Mouse (Mus musculus) forebrain, embryonic 14.5 days (tissue): ENCODE measurements around the gene Six5. TPM values are rescaled to one million over a fixed set of nuclear protein-coding genes. Genes with fewer than 3 reads are reported as not detected.

Experiments
- ATAC-seq: fragments of 200-750 bp; cut with Nextera tagmentation; 2 replicates; pipeline ENCODE4 v1.8.0; 2017; ENCODE audit warnings: mild to moderate bottlenecking, moderate library complexity
- DNase-seq: peaks from one replicate; pipeline ENCODE4 v3.0.0-alpha.2; 2015; ENCODE audit warnings: low spot score
- H3K27ac ChIP-seq: fragments of 300-500 bp; sonication (generic); 2 replicates; pipeline ENCODE4 v1.5.1; 2014; ENCODE audit warnings: low read depth, mild to moderate bottlenecking, control low read depth, low read length, moderate library complexity
- H3K27me3 ChIP-seq: fragments of 300-500 bp; sonication (generic); replicated peaks from 2 replicates; pipeline ENCODE4 v1.6.1; 2014; ENCODE audit warnings: low read length, control low read depth, mixed read lengths; ENCODE audit not compliant: control insufficient read depth, insufficient read depth
- H3K36me3 ChIP-seq: fragments of 300-500 bp; sonication (generic); 2 replicates; pipeline ENCODE4 v1.6.1; 2014; ENCODE audit warnings: low read length, control low read depth; ENCODE audit not compliant: control insufficient read depth, insufficient read depth
- H3K4me1 ChIP-seq: fragments of 300-500 bp; sonication (generic); 2 replicates; pipeline ENCODE4 v1.6.1; 2014; ENCODE audit warnings: antibody characterized with exemption, low read length, control low read depth; ENCODE audit not compliant: control insufficient read depth, insufficient read depth
- H3K4me2 ChIP-seq: fragments of 300-500 bp; sonication (generic); 2 replicates; pipeline ENCODE4 v1.6.1; 2014; ENCODE audit warnings: mild to moderate bottlenecking, control low read depth, low read length
- H3K4me3 ChIP-seq: fragments of 300-500 bp; sonication (generic); 2 replicates; pipeline ENCODE4 v1.5.1; 2014; ENCODE audit warnings: low read depth, low read length, control low read depth
- H3K9ac ChIP-seq: fragments of 300-500 bp; sonication (generic); 2 replicates; pipeline ENCODE4 v1.6.1; 2014; ENCODE audit warnings: mild to moderate bottlenecking, low read length, control low read depth, moderate library complexity
- H3K9me3 ChIP-seq: fragments of 300-500 bp; sonication (generic); replicated peaks from 2 replicates; pipeline ENCODE4 v1.6.1; 2016; ENCODE audit warnings: low read length, control low read depth, mixed read lengths; ENCODE audit not compliant: control insufficient read depth
- WGBS: fragments of 180-500 bp; shearing (Covaris S2); extraction: QIAGEN DNeasy Blood & Tissue Kit; methylation state at CpG from one replicate; pipeline ENCODE4 v1.1.7; 2014; 5-methylcytosine and 5-hydroxymethylcytosine counted together
- polyA plus RNA-seq: library from polyadenylated mRNA; unstranded; fragments of >200 nt; fragmentation: Nextera tagmentation; extraction: Ambion mirVana; gene quantifications from 2 replicates; pipeline ENCODE4 v1.2.1, GENCODE M21; 2014

Six5 gene
- polyA plus RNA-seq, 1 experiment from 2014 or later = 3.5 TPM

DNA sequence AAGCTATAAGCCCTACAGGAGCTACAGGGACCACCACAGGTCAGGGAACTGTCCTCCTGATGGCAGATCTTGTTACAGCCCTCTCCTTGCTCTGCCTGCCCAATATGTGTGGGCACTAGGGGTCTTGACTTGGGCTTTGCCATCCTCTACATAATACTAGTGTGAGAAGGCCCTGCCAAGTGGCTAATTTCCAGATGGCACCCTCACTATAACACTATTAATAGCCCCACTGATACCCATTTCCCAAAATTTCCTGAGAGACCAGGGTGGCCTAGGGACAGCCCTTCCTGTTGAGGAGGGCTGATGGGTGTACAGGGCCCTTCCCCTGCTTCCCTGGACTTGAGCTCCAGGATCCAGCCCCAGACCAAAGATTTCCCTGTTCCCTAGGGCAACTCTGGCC, 3.5 kb downstream of the Six5 start:
- Histone ChIP-seq H3K27ac (no peak overlapping the region), H3K36me3 (no peaks in the 10 kb centered on the region), H3K9me3 (no peaks in the 10 kb centered on the region), H3K27me3 (no peaks in the 10 kb centered on the region), H3K4me3 (no peak overlapping the region), H3K4me1 (peaks cover 17% of the 10 kb centered on the region), H3K4me2 (no peak overlapping the region), H3K9ac (no peak overlapping the region)
- DNase-seq = no peak
- no peak for ATAC-seq

- no peak overlapping the region for H3K27ac ChIP-seq
- WGBS = 68% methylated on average over 7 of the region's 7 CpGs
Observed at GRCm38 (mm10) chr7:19098811-19099210, 4.4 kb downstream of the Six5 start.

DNA sequence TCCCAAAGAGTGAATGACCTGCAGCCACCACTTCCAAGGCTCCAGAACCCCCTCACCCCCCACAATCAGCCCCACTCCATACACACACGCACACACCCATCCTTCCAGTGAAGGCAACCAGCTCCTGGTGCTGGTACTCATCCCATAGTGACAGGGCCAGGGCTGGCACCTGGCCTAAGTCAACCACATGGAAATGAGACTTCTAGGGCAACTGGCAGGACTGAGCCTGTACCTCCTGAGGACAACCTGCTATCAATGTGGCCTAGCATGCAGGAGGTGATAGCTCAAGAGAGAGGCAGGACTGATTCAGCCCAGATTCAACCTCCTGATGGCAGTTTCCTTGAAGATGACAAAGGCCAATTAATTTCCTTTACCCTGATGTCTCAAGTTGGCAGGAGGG, 5.9 kb downstream of the Six5 start:
- no peak overlapping the region for H3K9ac ChIP-seq
- no peaks in the 10 kb centered on the region for H3K36me3 ChIP-seq
- ATAC-seq (no peak), DNase-seq (no peak)
- H3K4me1 ChIP-seq = peaks cover 9% of the 10 kb centered on the region; the same call in 1 of the 2 replicates
- H3K9me3 ChIP-seq = no peaks in the 10 kb centered on the region
- H3K27me3 ChIP-seq = no peaks in the 10 kb centered on the region
- H3K27ac ChIP-seq = no peak overlapping the region
- no peak overlapping the region for H3K4me2 ChIP-seq
- no peak overlapping the region for H3K4me3 ChIP-seq
- WGBS = 100% methylated on average over 1 of the region's 1 CpGs

More at GRCm38 (mm10) chr7:19098811-19099210, 4.4 kb downstream of the Six5 start:
- no peak overlapping the region for H3K4me2 ChIP-seq
- H3K36me3 ChIP-seq = no peaks in the 10 kb centered on the region
- H3K4me3 ChIP-seq = no peak overlapping the region
- ATAC-seq (no peak), DNase-seq (no peak)
- H3K9me3 ChIP-seq = no peaks in the 10 kb centered on the region
- no peaks in the 10 kb centered on the region for H3K27me3 ChIP-seq
- no peak overlapping the region for H3K9ac ChIP-seq
- H3K4me1 ChIP-seq = peaks cover 9% of the 10 kb centered on the region; the same call in 1 of the 2 replicates

DNA sequence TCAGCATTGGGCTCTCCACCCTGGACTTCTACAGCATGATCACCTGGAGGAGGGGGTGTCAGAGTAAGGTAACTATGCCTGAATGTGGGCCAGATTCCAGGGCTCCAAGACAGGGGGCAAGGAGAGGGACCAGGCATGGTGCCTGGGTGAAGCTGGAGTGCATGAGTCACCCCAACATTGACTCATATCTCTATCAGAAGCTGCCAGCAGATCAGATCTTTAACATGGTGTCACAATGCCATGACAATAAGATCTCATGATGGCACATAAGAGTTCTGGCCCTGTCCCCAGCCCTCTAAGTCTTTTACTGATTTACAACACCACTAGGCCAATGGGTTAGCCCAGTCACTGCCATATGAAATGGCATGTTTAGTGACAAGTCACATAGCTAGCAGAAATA, 9.3 kb downstream of the Six5 start:
- Histone ChIP-seq H3K9me3 (no peaks in the 10 kb centered on the region), H3K36me3 (no peaks in the 10 kb centered on the region), H3K27ac (no peak overlapping the region), H3K4me2 (no peak overlapping the region), H3K27me3 (no peaks in the 10 kb centered on the region), H3K9ac (no peak overlapping the region), H3K4me3 (no peak overlapping the region), H3K4me1 (no peaks in the 10 kb centered on the region)
- ATAC-seq (no peak), DNase-seq (no peak)

GRCm38 (mm10) chr7:19104486-19104885, 10.1 kb downstream of the Six5 start:
- no peak for DNase-seq
- Histone ChIP-seq H3K4me3 (no peak overlapping the region), H3K4me1 (no peaks in the 10 kb centered on the region), H3K36me3 (no peaks in the 10 kb centered on the region), H3K27ac (no peak overlapping the region), H3K27me3 (no peaks in the 10 kb centered on the region), H3K9ac (no peak overlapping the region), H3K4me2 (no peak overlapping the region), H3K9me3 (no peaks in the 10 kb centered on the region)
- no peak for ATAC-seq
- 88% methylated on average over 2 of the region's 2 CpGs for WGBS

- H3K4me2 ChIP-seq = no peak overlapping the region
- no peaks in the 10 kb centered on the region for H3K9me3 ChIP-seq
- no peaks in the 10 kb centered on the region for H3K27me3 ChIP-seq
- H3K9ac ChIP-seq = no peak overlapping the region
- ATAC-seq = no peak
- DNase-seq = no peak
- H3K27ac ChIP-seq = no peak overlapping the region
- H3K4me1 ChIP-seq = no peaks in the 10 kb centered on the region
- H3K4me3 ChIP-seq = no peak overlapping the region
- H3K36me3 ChIP-seq = no peaks in the 10 kb centered on the region
- WGBS = 65% methylated on average over 3 of the region's 3 CpGs
Observed at GRCm38 (mm10) chr7:19107436-19107835, 13.0 kb downstream of the Six5 start.

DNA sequence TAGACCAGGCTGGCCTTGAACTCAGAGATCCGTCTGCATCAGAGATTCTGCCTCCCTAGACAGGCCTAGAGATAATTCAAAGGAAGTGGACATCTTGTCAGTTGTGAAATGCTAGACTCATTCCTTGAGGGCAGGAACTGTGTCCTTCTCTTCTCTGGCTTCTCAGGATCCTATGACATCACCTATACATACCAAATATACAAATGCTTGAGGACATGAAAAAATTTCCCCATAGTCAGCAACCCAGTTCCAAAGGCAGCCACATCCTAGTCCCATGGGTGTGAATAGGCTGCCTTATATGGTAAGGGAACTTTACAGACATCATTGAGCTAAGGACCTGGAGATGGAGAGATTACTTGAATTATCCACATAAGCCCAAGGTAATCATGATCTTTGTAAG, 15.2 kb downstream of the Six5 start:
- H3K4me1 ChIP-seq = no peaks in the 10 kb centered on the region
- WGBS = 86% methylated on average over 1 of the region's 1 CpGs
- DNase-seq (no peak), ATAC-seq (no peak)
- H3K27me3 ChIP-seq = no peaks in the 10 kb centered on the region
- no peak overlapping the region for H3K4me3 ChIP-seq
- no peaks in the 10 kb centered on the region for H3K9me3 ChIP-seq
- no peak overlapping the region for H3K9ac ChIP-seq
- no peak overlapping the region for H3K27ac ChIP-seq
- no peak overlapping the region for H3K4me2 ChIP-seq
- H3K36me3 ChIP-seq = no peaks in the 10 kb centered on the region

GRCm38 (mm10) chr7:19118028-19118771, 23.8 kb downstream of the Six5 start, which contains the start of gene Gm4969:
Gene Gm4969, minus strand, starts transcription at chr7:19118368.
- Histone ChIP-seq H3K36me3 (no peaks in the 10 kb centered on the region), H3K9ac (peak within 1 kb of the TSS; percentile 29; the same call in 1 of the 2 replicates), H3K4me1 (peaks cover 9% of the 10 kb centered on the region), H3K9me3 (peaks cover 5% of the 10 kb centered on the region; the same call in 1 of the 2 replicates), H3K27ac (no peak within 1 kb of the TSS), H3K4me3 (peak within 1 kb of the TSS; percentile 22), H3K4me2 (peak within 1 kb of the TSS; percentile 45), H3K27me3 (no peaks in the 10 kb centered on the region)
- 24% methylated on average over 55 of the region's 64 CpGs for WGBS
- DNase-seq = peak; percentile 69
- peak; percentile 35 for ATAC-seq

GRCm38 (mm10) chr7:19119083-19119482, 24.7 kb downstream of the Six5 start:
- ATAC-seq (peak; percentile 35), DNase-seq (no peak)
- Histone ChIP-seq H3K9ac (no peak overlapping the region), H3K4me2 (no peak overlapping the region), H3K9me3 (peaks cover 5% of the 10 kb centered on the region; the same call in 1 of the 2 replicates), H3K4me3 (no peak overlapping the region), H3K36me3 (no peaks in the 10 kb centered on the region), H3K27me3 (no peaks in the 10 kb centered on the region), H3K27ac (no peak overlapping the region), H3K4me1 (peaks cover 9% of the 10 kb centered on the region)
- WGBS = 94% methylated on average over 8 of the region's 8 CpGs
